Mouse (Mus musculus): Measurements from ENCODE around the gene Gm5678.
"Not testable (repeated sequence)": the region's sequence is repeated elsewhere in the genome, so short reads cannot be mapped to it uniquely, and the experiment has no call there.

The Gm5678 gene

GRCm38 (mm10) chr16:93608731-93609130 lies 19.2 kb upstream of the Gm5678 start:
- no peak for DNase-seq (ENCODE audit: low spot score in 2 of 2)

- no peak for DNase-seq (ENCODE audit: low spot score in 2 of 2)
Observed at GRCm38 (mm10) chr16:93609796-93610195, 18.1 kb upstream of the Gm5678 start.

- no peak for DNase-seq (ENCODE audit: low spot score in 2 of 2)
Observed at GRCm38 (mm10) chr16:93610961-93611360, 16.9 kb upstream of the Gm5678 start.

- no peak for DNase-seq (ENCODE audit: low spot score in 2 of 2)
Observed at GRCm38 (mm10) chr16:93615118-93615870, 12.6 kb upstream of the Gm5678 start.

- not testable (repeated sequence) for DNase-seq (ENCODE audit: low spot score in 2 of 2)
Observed at GRCm38 (mm10) chr16:93623759-93624158, 4.1 kb upstream of the Gm5678 start.

GRCm38 (mm10) chr16:93624671-93625070 lies 3.2 kb upstream of the Gm5678 start:
- no peak for DNase-seq (ENCODE audit: low spot score in 2 of 2)

- DNase-seq (ENCODE audit: low spot score in 2 of 2), result no peak
Observed at GRCm38 (mm10) chr16:93626745-93627144, 1.2 kb upstream of the Gm5678 start.

GRCm38 (mm10) chr16:93644006-93644405 lies 16.1 kb downstream of the Gm5678 start:
- DNase-seq (ENCODE audit: low spot score in 2 of 2), result no peak

GRCm38 (mm10) chr16:93648441-93649183 lies 20.7 kb downstream of the Gm5678 start:
- no peak for DNase-seq (ENCODE audit: low spot score in 2 of 2)

GRCm38 (mm10) chr16:93667976-93668375 lies 40.1 kb downstream of the Gm5678 start:
- DNase-seq (ENCODE audit: low spot score in 2 of 2), result no peak

- no peak for DNase-seq (ENCODE audit: low spot score in 2 of 2)
Observed at GRCm38 (mm10) chr16:93669521-93669920, 41.6 kb downstream of the Gm5678 start.

- DNase-seq (ENCODE audit: low spot score in 2 of 2), result not testable (repeated sequence)
Observed at GRCm38 (mm10) chr16:93670466-93670865, 42.6 kb downstream of the Gm5678 start.

GRCm38 (mm10) chr16:93671064-93671463 lies 43.2 kb downstream of the Gm5678 start:
- DNase-seq (ENCODE audit: low spot score in 2 of 2), result no peak

GRCm38 (mm10) chr16:93676376-93676775 lies 48.5 kb downstream of the Gm5678 start:
- no peak for DNase-seq (ENCODE audit: low spot score in 2 of 2)

GRCm38 (mm10) chr16:93678206-93678605 lies 50.3 kb downstream of the Gm5678 start:
- no peak for DNase-seq (ENCODE audit: low spot score in 2 of 2)

GRCm38 (mm10) chr16:93679165-93679564 lies 51.3 kb downstream of the Gm5678 start:
- DNase-seq (ENCODE audit: low spot score in 2 of 2), result no peak

Data from frontal cortex, postnatal 10 days (tissue).